Mouse (Mus musculus): ENCODE measurements at regions not wholly inside any gene's neighbourhood (a gene's known extent, or its start where the extent isn't known, plus 50 kb on each side); places are given as distances from the start of the nearest gene placed in this dataset.

GRCm38 (mm10) chr15:36719241-36719640 lies 288.3 kb downstream of the Zfp706 start:
- H3K4me1 ChIP-seq (ENCODE audit: control insufficient read depth, insufficient read depth, insufficient read length, low read length): 0 out of 2 replicates have a peak, but pooled peaks cover 3% of the 10 kb centered on the region
- no peak overlapping the region for H3K27ac ChIP-seq (replicated peaks; ENCODE audit: low read depth, low read length)
- H3K4me3 ChIP-seq (ENCODE audit: insufficient read depth, low read depth, low read length): no peak overlapping the region

- 0 out of 2 replicates have a peak, but pooled peaks cover 3% of the 10 kb centered on the region for H3K4me1 ChIP-seq (ENCODE audit: control insufficient read depth, insufficient read depth, insufficient read length, low read length)
- H3K27ac ChIP-seq (replicated peaks; ENCODE audit: low read depth, low read length): no peak overlapping the region
- H3K4me3 ChIP-seq (ENCODE audit: insufficient read depth, low read depth, low read length): no peak overlapping the region
Observed at GRCm38 (mm10) chr15:36717835-36718234, 289.7 kb downstream of the Zfp706 start.

GRCm38 (mm10) chr15:36716686-36717038 lies 290.9 kb downstream of the Zfp706 start:
- H3K27ac ChIP-seq (replicated peaks; ENCODE audit: low read depth, low read length): peak overlapping the region; percentile 97
- 0 out of 2 replicates have a peak, but pooled peaks cover 3% of the 10 kb centered on the region for H3K4me1 ChIP-seq (ENCODE audit: control insufficient read depth, insufficient read depth, insufficient read length, low read length)
- H3K4me3 ChIP-seq (ENCODE audit: insufficient read depth, low read depth, low read length): peak overlapping the region; percentile 65

GRCm38 (mm10) chr15:36715745-36716685 lies 291.6 kb downstream of the Zfp706 start:
- Histone ChIP-seq H3K4me1 (ENCODE audit: control insufficient read depth, insufficient read depth, insufficient read length, low read length) (0 out of 2 replicates have a peak, but pooled peaks cover 3% of the 10 kb centered on the region), H3K4me3 (ENCODE audit: insufficient read depth, low read depth, low read length) (peak overlapping the region; percentile 65), H3K27ac (replicated peaks; ENCODE audit: low read depth, low read length) (peak overlapping the region; percentile 97)

- H3K27ac ChIP-seq (replicated peaks; ENCODE audit: low read depth, low read length): no peak overlapping the region
- no peak overlapping the region for H3K4me3 ChIP-seq (ENCODE audit: insufficient read depth, low read depth, low read length)
- H3K4me1 ChIP-seq (ENCODE audit: control insufficient read depth, insufficient read depth, insufficient read length, low read length): 0 out of 2 replicates have a peak, but pooled peaks cover 3% of the 10 kb centered on the region
Observed at GRCm38 (mm10) chr15:36715159-36715558, 292.4 kb downstream of the Zfp706 start.

- Histone ChIP-seq H3K27ac (replicated peaks; ENCODE audit: low read depth, low read length) (no peak overlapping the region), H3K4me1 (ENCODE audit: control insufficient read depth, insufficient read depth, insufficient read length, low read length) (no peaks in the 10 kb centered on the region), H3K4me3 (ENCODE audit: insufficient read depth, low read depth, low read length) (no peak overlapping the region)
Observed at GRCm38 (mm10) chr15:36709788-36710187, 297.8 kb downstream of the Zfp706 start.

GRCm38 (mm10) chr15:36708471-36708870 lies 299.1 kb downstream of the Zfp706 start:
- H3K4me3 ChIP-seq (ENCODE audit: insufficient read depth, low read depth, low read length): no peak overlapping the region
- no peaks in the 10 kb centered on the region for H3K4me1 ChIP-seq (ENCODE audit: control insufficient read depth, insufficient read depth, insufficient read length, low read length)
- no peak overlapping the region for H3K27ac ChIP-seq (replicated peaks; ENCODE audit: low read depth, low read length)

- H3K4me1 ChIP-seq (ENCODE audit: control insufficient read depth, insufficient read depth, insufficient read length, low read length): no peaks in the 10 kb centered on the region
- no peak overlapping the region for H3K27ac ChIP-seq (replicated peaks; ENCODE audit: low read depth, low read length)
- no peak overlapping the region for H3K4me3 ChIP-seq (ENCODE audit: insufficient read depth, low read depth, low read length)
Observed at GRCm38 (mm10) chr15:36705990-36706389, 301.6 kb downstream of the Zfp706 start.

GRCm38 (mm10) chr15:36705391-36705790 lies 302.2 kb downstream of the Zfp706 start:
- no peak overlapping the region for H3K27ac ChIP-seq (replicated peaks; ENCODE audit: low read depth, low read length)
- H3K4me3 ChIP-seq (ENCODE audit: insufficient read depth, low read depth, low read length): no peak overlapping the region
- H3K4me1 ChIP-seq (ENCODE audit: control insufficient read depth, insufficient read depth, insufficient read length, low read length): no peaks in the 10 kb centered on the region

- Histone ChIP-seq H3K4me3 (ENCODE audit: insufficient read depth, low read depth, low read length) (no peak overlapping the region), H3K4me1 (ENCODE audit: control insufficient read depth, insufficient read depth, insufficient read length, low read length) (no peaks in the 10 kb centered on the region), H3K27ac (replicated peaks; ENCODE audit: low read depth, low read length) (no peak overlapping the region)
Observed at GRCm38 (mm10) chr15:36701846-36702245, 305.7 kb downstream of the Zfp706 start.

- Histone ChIP-seq H3K4me1 (ENCODE audit: control insufficient read depth, insufficient read depth, insufficient read length, low read length) (no peaks in the 10 kb centered on the region), H3K4me3 (ENCODE audit: insufficient read depth, low read depth, low read length) (no peak overlapping the region), H3K27ac (replicated peaks; ENCODE audit: low read depth, low read length) (no peak overlapping the region)
Observed at GRCm38 (mm10) chr15:36700196-36700595, 307.4 kb downstream of the Zfp706 start.

GRCm38 (mm10) chr15:36695199-36696129 lies 312.1 kb downstream of the Zfp706 start:
- H3K4me1 ChIP-seq (ENCODE audit: control insufficient read depth, insufficient read depth, insufficient read length, low read length): 0 out of 2 replicates have a peak, but pooled peaks cover 3% of the 10 kb centered on the region
- H3K27ac ChIP-seq (replicated peaks; ENCODE audit: low read depth, low read length): no peak overlapping the region
- H3K4me3 ChIP-seq (ENCODE audit: insufficient read depth, low read depth, low read length): peak overlapping the region; percentile 71

- Histone ChIP-seq H3K4me1 (ENCODE audit: control insufficient read depth, insufficient read depth, insufficient read length, low read length) (0 out of 2 replicates have a peak, but pooled peaks cover 5% of the 10 kb centered on the region), H3K4me3 (ENCODE audit: insufficient read depth, low read depth, low read length) (no peak overlapping the region), H3K27ac (replicated peaks; ENCODE audit: low read depth, low read length) (no peak overlapping the region)
Observed at GRCm38 (mm10) chr15:36691002-36691652, 316.4 kb downstream of the Zfp706 start.

GRCm38 (mm10) chr15:36689881-36690280 lies 317.7 kb downstream of the Zfp706 start:
- H3K4me1 ChIP-seq (ENCODE audit: control insufficient read depth, insufficient read depth, insufficient read length, low read length): 0 out of 2 replicates have a peak, but pooled peaks cover 5% of the 10 kb centered on the region
- H3K4me3 ChIP-seq (ENCODE audit: insufficient read depth, low read depth, low read length): no peak overlapping the region
- no peak overlapping the region for H3K27ac ChIP-seq (replicated peaks; ENCODE audit: low read depth, low read length)

Data from brown adipose tissue, adult 24 weeks (tissue).